Mouse (Mus musculus) kidney, embryonic 16.5 days (tissue): ENCODE measurements around the gene Ramac. TPM values are rescaled to one million over a fixed set of nuclear protein-coding genes. Genes with fewer than 3 reads are reported as not detected.

ENCODE experiments used
- ATAC-seq: fragments of 200-750 bp; cut with Nextera tagmentation; 2 replicates; pipeline ENCODE4 v1.8.0; 2017; ENCODE audit warnings: moderate TSS enrichment; ENCODE audit not compliant: low FRiP score, low TSS enrichment
- H3K27ac ChIP-seq: fragments of 300-500 bp; sonication (generic); 2 replicates; pipeline ENCODE4 v1.5.1; 2014; ENCODE audit warnings: low read length
- H3K27me3 ChIP-seq: fragments of 300-500 bp; sonication (generic); 2 replicates; pipeline ENCODE4 v1.6.1; 2014; ENCODE audit warnings: low read length, control low read depth, mixed read lengths; ENCODE audit not compliant: insufficient read depth
- H3K36me3 ChIP-seq: fragments of 300-500 bp; sonication (generic); 2 replicates; pipeline ENCODE4 v1.6.1; 2014; ENCODE audit warnings: low read length, control low read depth, mixed read lengths; ENCODE audit not compliant: insufficient read depth
- H3K4me1 ChIP-seq: fragments of 300-500 bp; sonication (generic); 2 replicates; pipeline ENCODE4 v1.6.1; 2014; ENCODE audit warnings: low read length, control low read depth, mixed read lengths; ENCODE audit not compliant: insufficient read depth
- H3K4me2 ChIP-seq: fragments of 300-500 bp; sonication (generic); replicated peaks from 2 replicates; pipeline ENCODE4 v1.6.1; 2014; ENCODE audit warnings: low read depth, low read length
- H3K4me3 ChIP-seq: fragments of 300-500 bp; sonication (generic); 2 replicates; pipeline ENCODE4 v1.5.1; 2014; ENCODE audit warnings: mild to moderate bottlenecking, low read length
- H3K9ac ChIP-seq: fragments of 300-500 bp; sonication (generic); replicated peaks from 2 replicates; pipeline ENCODE4 v1.6.1; 2014; ENCODE audit warnings: low read length
- H3K9me3 ChIP-seq: fragments of 300-500 bp; sonication (generic); 2 replicates; pipeline ENCODE4 v1.6.1; 2016; ENCODE audit warnings: low read length, control low read depth
- WGBS: fragments of 180-500 bp; shearing (Covaris S2); extraction: QIAGEN DNeasy Blood & Tissue Kit; methylation state at CpG from one replicate; pipeline ENCODE4 v1.1.7; 2014; 5-methylcytosine and 5-hydroxymethylcytosine counted together
- polyA plus RNA-seq: library from polyadenylated mRNA; unstranded; fragments of >200 nt; fragmentation: Nextera tagmentation; extraction: Ambion mirVana; gene quantifications from 2 replicates; pipeline ENCODE4 v1.2.1, GENCODE M21; 2015

Gene Ramac
- polyA plus RNA-seq, 1 experiment from 2014 or later, result 139 TPM

DNA sequence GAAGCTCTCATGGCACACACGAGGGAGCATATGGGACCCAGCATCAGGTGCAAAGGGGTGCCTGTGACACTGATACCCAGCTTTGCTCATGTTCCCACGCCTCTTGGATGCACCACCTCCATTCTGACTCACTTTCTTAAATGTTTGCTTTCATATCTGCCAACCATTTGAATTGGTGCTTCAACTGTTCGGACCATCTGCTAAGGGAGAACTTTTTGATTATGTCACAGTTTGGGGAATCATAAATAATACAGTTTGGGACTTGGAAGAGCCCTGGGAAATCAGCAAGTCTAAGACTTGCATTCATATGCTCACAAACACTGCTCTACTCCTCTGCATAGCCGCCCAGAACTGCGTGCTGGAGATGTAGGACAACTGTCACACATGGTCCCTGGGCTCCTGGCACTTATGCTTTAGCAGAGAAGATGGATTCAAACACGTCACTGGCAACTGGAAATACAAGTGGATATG, 31.5 kb upstream of the Ramac start:
- Histone ChIP-seq H3K36me3 (no peaks in the 10 kb centered on the region), H3K4me1 (0 out of 2 replicates have a peak, but pooled peaks cover 4% of the 10 kb centered on the region), H3K9me3 (no peaks in the 10 kb centered on the region), H3K27me3 (no peaks in the 10 kb centered on the region), H3K9ac (no peak overlapping the region), H3K4me2 (no peak overlapping the region), H3K27ac (no peak overlapping the region), H3K4me3 (no peak overlapping the region)
- WGBS, result 82% methylated on average over 6 of the region's 6 CpGs
- no peak for ATAC-seq

DNA sequence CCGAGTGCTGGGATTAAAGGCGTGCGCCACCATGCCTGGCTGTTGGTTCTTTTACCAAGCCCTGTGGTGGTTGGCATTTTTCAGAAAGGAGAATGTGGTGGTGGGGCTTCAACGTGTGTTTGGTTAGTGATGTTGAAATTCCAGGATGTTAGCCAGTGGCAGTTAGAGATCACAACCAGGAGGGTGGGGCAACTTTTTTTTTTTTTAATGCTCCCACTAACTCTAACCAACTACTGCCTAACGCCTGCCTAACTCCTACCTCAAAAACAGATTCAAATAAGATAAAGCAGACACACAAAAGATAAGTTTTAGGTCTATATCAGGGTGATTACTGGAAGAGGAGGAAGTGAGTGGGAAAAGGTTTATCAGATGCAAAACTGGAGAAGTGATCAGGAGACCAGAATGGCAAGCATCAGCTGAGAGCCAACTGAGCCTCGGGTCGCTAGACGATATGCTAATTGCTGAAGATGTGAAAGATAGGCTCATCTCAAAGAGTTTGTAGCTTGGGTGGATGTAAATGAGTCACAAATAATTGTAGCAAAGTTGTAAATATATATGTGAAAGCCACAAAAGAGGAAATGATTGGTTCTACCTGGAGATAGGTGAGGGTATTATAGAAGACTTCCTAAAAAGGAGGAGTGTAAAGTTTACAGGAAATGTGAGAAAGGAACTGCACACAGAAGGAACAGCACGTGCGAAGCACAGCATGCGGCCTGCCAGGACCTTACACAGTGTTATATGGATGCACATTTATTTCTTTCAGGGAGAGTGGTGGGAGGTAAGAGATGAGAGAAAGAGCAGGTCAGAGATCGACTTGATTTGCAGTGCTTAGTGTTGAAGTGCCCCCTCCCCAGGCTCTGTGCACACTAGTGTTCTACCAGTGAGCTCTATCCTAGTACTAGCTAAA, 30.3 kb upstream of the Ramac start:
- no peaks in the 10 kb centered on the region for H3K4me1 ChIP-seq
- no peaks in the 10 kb centered on the region for H3K27me3 ChIP-seq
- H3K36me3 ChIP-seq, result no peaks in the 10 kb centered on the region
- no peak overlapping the region for H3K4me3 ChIP-seq
- no peak overlapping the region for H3K4me2 ChIP-seq
- no peaks in the 10 kb centered on the region for H3K9me3 ChIP-seq
- H3K27ac ChIP-seq, result no peak overlapping the region
- 82% methylated on average over 12 of the region's 12 CpGs for WGBS
- ATAC-seq, result no peak
- no peak overlapping the region for H3K9ac ChIP-seq

DNA sequence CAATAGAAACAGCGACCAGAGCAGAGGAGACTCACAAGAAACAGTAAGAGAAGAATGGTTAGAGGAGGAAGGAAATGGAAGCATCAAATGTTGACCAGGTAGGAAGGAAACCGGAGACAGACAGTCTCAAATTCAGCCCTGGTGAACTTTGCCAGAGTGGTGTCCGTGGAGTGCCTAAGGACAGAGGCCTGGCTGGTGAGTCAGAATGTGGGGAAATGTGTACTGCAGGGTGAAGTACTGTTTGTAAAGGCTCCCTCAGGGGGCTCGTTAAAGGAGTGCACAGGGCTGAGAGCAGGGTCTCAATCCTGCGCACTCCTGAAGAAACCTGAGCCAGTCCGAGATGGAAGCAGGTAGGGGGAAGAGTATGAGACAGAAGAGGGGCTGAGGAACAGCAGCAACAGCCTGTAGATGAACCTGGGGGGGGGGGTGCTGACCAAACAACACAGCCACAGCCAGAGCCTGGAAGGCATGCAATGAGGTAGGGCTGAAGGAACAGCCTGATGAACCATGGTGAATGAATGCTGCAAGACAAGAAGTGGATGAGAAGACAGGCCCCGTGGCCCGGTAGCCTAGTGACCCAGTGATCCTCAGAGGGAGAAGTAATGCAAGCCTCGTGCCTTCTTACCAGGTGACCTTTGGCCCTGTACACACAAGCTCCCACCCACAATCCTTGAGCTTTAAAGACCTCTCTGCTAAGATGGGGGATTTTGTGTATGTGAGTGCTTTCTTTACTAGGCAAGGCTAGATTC, 27.3 kb upstream of the Ramac start:
- no peaks in the 10 kb centered on the region for H3K9me3 ChIP-seq
- no peak overlapping the region for H3K27ac ChIP-seq
- no peaks in the 10 kb centered on the region; the same call in 1 of the 2 replicates for H3K4me1 ChIP-seq
- H3K4me2 ChIP-seq, result no peak overlapping the region
- H3K36me3 ChIP-seq, result no peaks in the 10 kb centered on the region
- ATAC-seq, result no peak
- H3K4me3 ChIP-seq, result no peak overlapping the region
- WGBS, result 48% methylated on average over 9 of the region's 9 CpGs
- H3K9ac ChIP-seq, result no peak overlapping the region
- no peaks in the 10 kb centered on the region for H3K27me3 ChIP-seq

DNA sequence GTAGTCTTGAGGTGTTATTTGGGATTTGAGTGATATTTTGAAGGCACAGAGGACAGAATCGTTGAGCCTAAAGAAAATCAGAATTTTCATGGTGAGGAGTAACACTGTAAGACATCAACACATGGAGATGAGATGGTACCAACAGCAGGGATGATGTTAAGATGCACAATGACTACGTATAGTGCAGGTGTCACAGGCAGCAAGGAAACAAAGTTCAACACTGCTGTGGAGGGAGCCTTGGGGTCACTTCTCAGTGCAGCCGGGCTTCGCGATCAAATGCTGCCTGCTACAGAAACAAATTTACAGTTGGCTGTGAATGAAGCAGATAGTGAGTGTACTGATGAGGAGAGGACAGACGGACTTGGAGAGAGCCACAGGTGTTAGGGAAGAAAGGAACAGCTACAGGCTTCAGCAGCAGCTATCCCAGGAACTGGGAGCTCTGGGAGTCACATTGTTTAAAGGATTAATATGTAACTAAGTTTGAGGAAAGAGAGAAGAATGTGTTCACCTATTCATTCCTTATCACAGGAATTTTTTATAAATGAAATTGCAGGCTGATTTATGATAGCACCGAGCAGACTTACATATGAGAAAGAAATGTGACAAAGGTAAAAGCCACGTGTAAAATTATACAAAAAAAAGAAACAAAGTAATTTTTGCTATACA, 23.9 kb upstream of the Ramac start:
- Histone ChIP-seq H3K9ac (no peak overlapping the region), H3K9me3 (no peaks in the 10 kb centered on the region), H3K27me3 (no peaks in the 10 kb centered on the region), H3K4me2 (no peak overlapping the region), H3K36me3 (no peaks in the 10 kb centered on the region), H3K4me1 (no peaks in the 10 kb centered on the region; the same call in 1 of the 2 replicates), H3K4me3 (no peak overlapping the region), H3K27ac (no peak overlapping the region)
- 66% methylated on average over 8 of the region's 8 CpGs for WGBS
- ATAC-seq, result no peak

DNA sequence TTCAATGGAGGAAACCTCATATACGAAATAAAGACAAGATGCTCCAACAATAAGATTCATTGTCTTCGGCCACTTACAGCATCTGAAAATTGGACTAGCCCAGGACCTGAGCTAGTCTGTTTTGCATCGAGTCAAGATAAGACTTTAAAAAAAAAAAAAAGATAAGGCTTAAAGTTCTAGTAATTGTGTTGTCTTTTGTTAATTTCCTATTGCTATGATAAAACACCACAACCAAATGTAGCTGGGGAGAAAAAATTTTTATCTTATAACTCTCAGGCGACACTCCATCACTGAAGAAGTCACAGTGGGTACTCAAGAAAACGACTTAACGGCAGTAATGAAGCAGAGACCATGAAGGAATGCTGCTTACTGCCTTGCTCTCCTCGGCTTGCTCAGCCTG, 22.7 kb upstream of the Ramac start:
- no peak for ATAC-seq
- Histone ChIP-seq H3K9me3 (no peaks in the 10 kb centered on the region), H3K27me3 (no peaks in the 10 kb centered on the region), H3K4me2 (no peak overlapping the region), H3K27ac (no peak overlapping the region), H3K9ac (no peak overlapping the region), H3K36me3 (no peaks in the 10 kb centered on the region), H3K4me1 (no peaks in the 10 kb centered on the region; the same call in 1 of the 2 replicates), H3K4me3 (no peak overlapping the region)
- WGBS, result 89% methylated on average over 7 of the region's 7 CpGs

DNA sequence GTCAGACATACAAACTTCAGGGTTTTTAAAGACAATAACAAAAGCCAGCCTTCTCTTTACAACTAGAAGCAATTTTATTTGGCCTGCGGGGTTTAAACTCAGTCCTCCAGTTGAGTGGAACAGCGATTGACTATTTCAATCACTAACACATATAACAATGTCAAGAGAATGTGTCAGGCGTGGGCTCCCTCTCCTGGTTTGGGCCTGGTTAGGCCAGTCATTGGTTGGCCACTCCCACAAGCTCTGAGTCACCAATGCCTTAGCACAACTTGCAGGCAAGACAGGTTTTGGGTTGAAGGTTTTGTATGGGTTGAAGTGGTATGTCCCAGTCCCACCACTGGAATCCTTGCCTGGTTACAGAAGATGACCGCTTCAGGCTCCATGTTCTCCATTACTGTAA, 18.6 kb upstream of the Ramac start:
- Histone ChIP-seq H3K27me3 (no peaks in the 10 kb centered on the region), H3K4me1 (no peaks in the 10 kb centered on the region), H3K4me2 (no peak overlapping the region), H3K36me3 (no peaks in the 10 kb centered on the region), H3K4me3 (no peak overlapping the region), H3K9me3 (no peaks in the 10 kb centered on the region), H3K27ac (no peak overlapping the region), H3K9ac (no peak overlapping the region)
- WGBS, result 68% methylated on average over 4 of the region's 4 CpGs
- no peak for ATAC-seq

DNA sequence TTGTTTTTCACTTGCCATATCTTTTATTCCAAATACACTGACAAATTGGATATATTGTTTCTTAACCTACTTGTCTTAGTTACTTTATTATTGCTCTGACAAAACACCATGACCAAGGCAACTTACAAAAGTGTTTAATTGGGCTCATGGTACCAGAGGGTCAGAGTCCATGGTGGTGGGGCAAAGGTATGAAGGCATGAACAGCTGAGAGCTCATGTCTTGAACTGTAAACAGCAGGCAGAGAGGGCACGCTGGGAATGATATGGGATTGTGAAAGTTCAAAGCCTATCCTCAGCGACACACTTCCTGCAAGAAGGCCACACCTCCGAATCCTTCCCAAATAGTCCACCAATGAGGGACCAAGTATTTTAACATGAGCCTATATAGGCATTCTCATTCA, 14.8 kb upstream of the Ramac start:
- WGBS, result 78% methylated on average over 3 of the region's 3 CpGs
- no peak for ATAC-seq
- no peaks in the 10 kb centered on the region for H3K9me3 ChIP-seq
- H3K4me3 ChIP-seq, result no peak overlapping the region
- no peak overlapping the region for H3K27ac ChIP-seq
- no peaks in the 10 kb centered on the region for H3K27me3 ChIP-seq
- no peak overlapping the region for H3K9ac ChIP-seq
- no peak overlapping the region for H3K4me2 ChIP-seq
- H3K4me1 ChIP-seq, result no peaks in the 10 kb centered on the region
- no peaks in the 10 kb centered on the region for H3K36me3 ChIP-seq

DNA sequence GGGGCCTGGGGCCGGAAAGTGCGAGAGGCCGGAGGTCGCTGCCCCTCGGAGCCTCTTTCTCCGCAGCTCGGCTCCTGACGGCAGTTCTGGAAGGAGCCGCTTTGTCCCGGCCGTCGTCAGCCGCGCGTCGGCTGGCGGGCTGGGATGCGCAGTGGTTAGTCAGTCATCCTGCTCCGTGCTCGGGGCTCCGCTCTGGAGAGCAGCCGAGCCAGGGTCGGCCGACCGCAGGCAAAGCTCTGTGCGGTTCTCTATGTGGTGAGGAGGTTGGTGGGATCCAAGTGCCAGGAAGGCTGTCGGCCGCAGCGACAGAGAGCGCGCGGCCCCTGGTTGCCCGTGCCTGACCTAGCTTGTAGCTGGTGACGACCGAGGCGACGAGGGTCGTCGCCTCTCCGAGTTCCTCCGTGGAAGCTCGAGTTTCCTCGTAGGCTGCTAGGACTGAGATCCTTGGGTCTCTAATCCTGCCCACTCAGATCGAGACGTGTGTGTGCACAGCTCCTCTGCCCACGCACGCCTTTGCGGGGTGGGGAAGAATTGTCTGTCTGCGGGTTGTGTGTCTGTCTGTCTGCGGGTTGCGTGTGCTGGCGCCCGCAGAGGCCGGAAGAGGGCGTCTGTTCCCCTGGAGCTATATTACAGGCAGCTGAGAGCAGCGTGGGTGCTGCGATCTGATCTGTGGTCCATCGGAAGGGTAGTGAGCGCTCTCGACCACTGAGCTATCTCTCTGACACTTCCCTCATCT, 553 bp downstream of the Ramac start:
- WGBS, result 3% methylated on average over 58 of the region's 60 CpGs
- Histone ChIP-seq H3K9ac (peak overlapping the region; percentile 94), H3K4me1 (peaks cover 15% of the 10 kb centered on the region), H3K27ac (peak overlapping the region; percentile 83), H3K9me3 (no peaks in the 10 kb centered on the region), H3K4me2 (peak overlapping the region; percentile 68), H3K27me3 (no peaks in the 10 kb centered on the region), H3K36me3 (no peaks in the 10 kb centered on the region), H3K4me3 (peak overlapping the region; percentile 91)
- ATAC-seq, result peak; percentile 77
